Comparison of ENCODE assay signal across 9 mouse cellular contexts in the genomic region with DNA sequence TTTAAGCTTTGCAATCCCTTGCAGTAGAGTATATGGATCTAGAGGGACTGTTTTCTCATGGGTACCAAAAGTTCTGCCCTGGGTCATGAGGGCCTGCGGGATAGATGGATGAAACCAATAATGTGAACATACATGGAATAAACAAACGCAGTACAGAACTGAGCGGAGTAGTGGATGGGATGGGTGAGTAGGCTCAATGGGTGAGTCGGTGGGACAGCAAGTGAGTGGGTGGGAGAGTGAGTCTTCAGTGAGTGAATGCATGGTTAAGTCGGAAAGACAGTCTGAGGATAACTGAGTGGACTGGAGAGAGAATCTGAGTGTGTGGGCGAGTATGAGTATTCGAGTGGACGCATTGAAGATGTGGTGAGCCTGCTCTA. TPM values are rescaled to one million over a fixed set of nuclear protein-coding genes. Genes with fewer than 3 reads are reported as not detected.
A peak's percentile ranks its signal among the peaks of the same experiment; 100 is the strongest.
DNase-seq lines count a peak whose midpoint lies in the region; ATAC-seq and TF ChIP-seq lines count a peak whose summit lies in the region.
"Had no signal": no experiment of that assay in that cellular context is flagged by ENCODE, and none has a peak within 500 bp of the region (broad histone marks: within the 10 kb centered on the region; RNA-seq: fewer than 3 reads in every experiment).

No protein-coding gene starts in this region.

- peak overlapping the region; percentile 98 for H3K4me2 ChIP-seq in heart, embryonic 15.5 days
- H3K4me2 ChIP-seq in hindbrain, embryonic 14.5 days (replicated peaks): peak overlapping the region; percentile 97
- H3K4me2 ChIP-seq in midbrain, embryonic 14.5 days (ENCODE audit: low read length): peak overlapping the region; percentile 95

- peak overlapping the region; percentile 72; the same call in 1 of the 2 replicates for H3K9ac ChIP-seq in heart, embryonic 15.5 days
- H3K9ac ChIP-seq in hindbrain, embryonic 14.5 days: peak overlapping the region; percentile 68
- peak overlapping the region; percentile 62; the same call in 1 of the 2 replicates for H3K9ac ChIP-seq in midbrain, embryonic 14.5 days (replicated peaks; ENCODE audit: low read length)

- no peak for ATAC-seq in heart, embryonic 15.5 days (replicated peaks; ENCODE audit: insufficient number of reproducible peaks, insufficient read depth, low FRiP score, low read depth)
- ATAC-seq in hindbrain, embryonic 14.5 days (ENCODE audit: low FRiP score): peak; percentile 32; the same call in 1 of the 2 replicates
- no peak for ATAC-seq in midbrain, embryonic 14.5 days (ENCODE audit: low FRiP score, low TSS enrichment)
- ATAC-seq in cerebellum, adult (ENCODE audit: insufficient number of reproducible peaks, low FRiP score, low TSS enrichment): no peak

- no peak for TF ChIP-seq POLR2A in cerebellum, adult 2 months (IDR thresholded peaks at IDR 0.05; ENCODE audit: borderline replicate concordance, insufficient read depth, low read length)

- no peak for DNase-seq in heart, postnatal 36 days
- no peak for DNase-seq in hindbrain, embryonic 14.5 days (ENCODE audit: low spot score)
- no peak for DNase-seq in midbrain, embryonic 14.5 days
- DNase-seq in retina, embryonic 14.5 days (ENCODE audit: low spot score): no peak
- DNase-seq in cerebellum, adult 2 months: no peak

- 33% methylated on average over 8 of the region's 8 CpGs for WGBS in heart, embryonic 15.5 days
- 29% methylated on average over 8 of the region's 8 CpGs for WGBS in hindbrain, embryonic 14.5 days
- 35% methylated on average over 8 of the region's 8 CpGs for WGBS in midbrain, embryonic 14.5 days
- 40% methylated on average over 8 of the region's 8 CpGs for WGBS in cerebellum, adult 2 months

- no peaks in the 10 kb centered on the region for H3K36me3 ChIP-seq in heart, embryonic 15.5 days
- H3K36me3 ChIP-seq in hindbrain, embryonic 14.5 days (replicated peaks; ENCODE audit: control insufficient read depth, insufficient read depth): no peaks in the 10 kb centered on the region
- H3K36me3 ChIP-seq in midbrain, embryonic 14.5 days (ENCODE audit: control insufficient read depth, insufficient read depth, low read length): no peaks in the 10 kb centered on the region

- peaks cover 39% of the 10 kb centered on the region for H3K27me3 ChIP-seq in heart, embryonic 15.5 days
- H3K27me3 ChIP-seq in hindbrain, embryonic 14.5 days (ENCODE audit: control insufficient read depth, insufficient read depth, low read length): peaks cover 35% of the 10 kb centered on the region
- H3K27me3 ChIP-seq in midbrain, embryonic 14.5 days (ENCODE audit: control insufficient read depth, insufficient read depth, low read length): peaks cover 23% of the 10 kb centered on the region
- H3K27me3 ChIP-seq in cerebellum, adult 2 months (ENCODE audit: control insufficient read depth, insufficient read depth, low read length): no peaks in the 10 kb centered on the region; the same call in 1 of the 2 replicates
- H3K27me3 ChIP-seq: CH12.LX had no signal

- intact Hi-C loops in heart, postnatal 36 days (cut with DNase I): no loop called here

- H3K4me1 ChIP-seq in heart, embryonic 15.5 days (replicated peaks): peaks cover 14% of the 10 kb centered on the region
- H3K4me1 ChIP-seq in brown adipose tissue, adult 24 weeks (ENCODE audit: control insufficient read depth, insufficient read depth, insufficient read length, low read length): no peaks in the 10 kb centered on the region
- 0 out of 2 replicates have a peak, but pooled peaks cover 8% of the 10 kb centered on the region for H3K4me1 ChIP-seq in hindbrain, embryonic 14.5 days (replicated peaks; ENCODE audit: control insufficient read depth, insufficient read depth, low read length)
- peaks cover 9% of the 10 kb centered on the region; the same call in 1 of the 2 replicates for H3K4me1 ChIP-seq in midbrain, embryonic 14.5 days (ENCODE audit: control insufficient read depth, insufficient read depth, low read length)
- H3K4me1 ChIP-seq in cerebellum, adult 2 months (ENCODE audit: control insufficient read depth, insufficient read depth, low read length): no peaks in the 10 kb centered on the region

- peak overlapping the region; percentile 74 for H3K4me3 ChIP-seq in heart, embryonic 15.5 days
- H3K4me3 ChIP-seq in brown adipose tissue, adult 24 weeks (ENCODE audit: insufficient read depth, low read depth, low read length): peak overlapping the region; percentile 32
- peak overlapping the region; percentile 65 for H3K4me3 ChIP-seq in hindbrain, embryonic 14.5 days (replicated peaks; ENCODE audit: low read length)
- peak overlapping the region; percentile 54 for H3K4me3 ChIP-seq in midbrain, embryonic 14.5 days (replicated peaks; ENCODE audit: low read depth, low read length)
- H3K4me3 ChIP-seq in cerebellum, adult 2 months (replicated peaks; ENCODE audit: insufficient read depth, low read depth, low read length): no peak overlapping the region

- no peak for TF ChIP-seq CTCF in cerebellum, adult 2 months (IDR thresholded peaks at IDR 0.05; ENCODE audit: borderline replicate concordance, insufficient read depth, low read depth, low read length)

- H3K9me3 ChIP-seq in heart, embryonic 15.5 days (replicated peaks): no peaks in the 10 kb centered on the region
- no peaks in the 10 kb centered on the region for H3K9me3 ChIP-seq in hindbrain, embryonic 14.5 days (ENCODE audit: control insufficient read depth, low read length)
- no peaks in the 10 kb centered on the region for H3K9me3 ChIP-seq in midbrain, embryonic 14.5 days (ENCODE audit: control insufficient read depth, low read length)

- H3K27ac ChIP-seq in heart, embryonic 15.5 days: no peak overlapping the region
- no peak overlapping the region for H3K27ac ChIP-seq in brown adipose tissue, adult 24 weeks (replicated peaks; ENCODE audit: low read depth, low read length)
- no peak overlapping the region for H3K27ac ChIP-seq in hindbrain, embryonic 14.5 days
- no peak overlapping the region for H3K27ac ChIP-seq in midbrain, embryonic 14.5 days (replicated peaks; ENCODE audit: low read depth, low read length)
- no peak overlapping the region for H3K27ac ChIP-seq in cerebellum, adult 2 months (ENCODE audit: insufficient read depth, low read length)

RNA-seq across cellular contexts. Expression of a gene that starts 0.3 kb away (rescaled TPM):
- polyA plus RNA-seq in heart, embryonic 15.5 days (2015; fragmentation: Nextera tagmentation; extraction: Ambion mirVana): 5.0 and 6.3 TPM in 2 replicates
- 1 to 10 TPM; 3.1 TPM for total RNA-seq in heart, postnatal 36 days (2021)
- 0.33 and 0.87 TPM in 2 replicates for polyA plus RNA-seq in brown adipose tissue, adult 24 weeks (2012; ENCODE audit: insufficient read depth, insufficient read length, missing spikeins)
- polyA plus RNA-seq in hindbrain, embryonic 14.5 days (2014; fragmentation: Nextera tagmentation; extraction: Ambion mirVana): 2.2 and 2.3 TPM in 2 replicates
- polyA plus RNA-seq in midbrain, embryonic 14.5 days (2014; fragmentation: Nextera tagmentation; extraction: Ambion mirVana): 0.53 and 1.2 TPM in 2 replicates
- polyA plus RNA-seq in cerebellum, adult 2 months (2012; rRNA removed): 0.31 and 0.41 TPM in 2 replicates

RNA-seq across cellular contexts. Expression of a gene that starts 33.2 kb away (rescaled TPM):
- 9.6 and 11.3 TPM in 2 replicates for polyA plus RNA-seq in heart, embryonic 15.5 days (2015; fragmentation: Nextera tagmentation; extraction: Ambion mirVana)
- 1 to 10 TPM; 2.5 to 3.5 TPM for total RNA-seq in heart, postnatal 36 days (2021)
- 1.2 and 1.9 TPM in 2 replicates for polyA plus RNA-seq in brown adipose tissue, adult 24 weeks (2012; ENCODE audit: insufficient read depth, insufficient read length, missing spikeins)
- polyA plus RNA-seq in hindbrain, embryonic 14.5 days (2014; fragmentation: Nextera tagmentation; extraction: Ambion mirVana): 7.6 and 7.9 TPM in 2 replicates
- polyA plus RNA-seq in midbrain, embryonic 14.5 days (2014; fragmentation: Nextera tagmentation; extraction: Ambion mirVana): 8.5 and 9.6 TPM in 2 replicates
- 3.6 and 3.8 TPM in 2 replicates for polyA plus RNA-seq in cerebellum, adult 2 months (2012; rRNA removed)
